Mouse (Mus musculus): ENCODE measurements around the gene Gpr1.

DNA sequence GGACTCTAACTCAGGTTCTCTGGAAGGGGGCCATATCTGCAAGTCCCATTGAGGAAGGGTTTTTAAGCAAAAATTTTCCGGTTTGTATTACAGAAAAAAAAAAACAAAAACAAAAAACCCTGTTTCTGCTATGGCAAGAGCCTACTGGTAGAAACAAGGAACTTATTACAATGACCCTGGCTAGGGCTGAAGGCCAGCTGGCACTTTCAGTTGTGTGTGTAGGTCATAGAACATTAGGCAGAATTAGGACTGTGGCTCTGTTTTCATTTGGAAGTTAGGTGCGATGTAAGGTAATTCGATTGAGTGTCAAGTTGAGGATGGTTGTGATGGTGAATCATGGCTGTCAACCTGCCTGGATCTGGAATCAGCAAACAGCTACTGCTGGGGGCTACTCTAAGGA, 25.8 kb downstream of the Gpr1 start:
- TF ChIP-seq CTCF (IDR thresholded peaks at IDR 0.05; ENCODE audit: low read depth, low read length): no peak
- TF ChIP-seq GATA1 (IDR thresholded peaks at IDR 0.05; ENCODE audit: borderline replicate concordance, low read length): no peak
